In genomic region chr16:22119524-22119923, GRCm38 (mm10) we compare ENCODE assay signal across 11 mouse cellular contexts. TPM values are rescaled to one million over a fixed set of nuclear protein-coding genes. Genes with fewer than 3 reads are reported as not detected.
DNase-seq lines count a peak whose midpoint lies in the region; ATAC-seq and TF ChIP-seq lines count a peak whose summit lies in the region.
"Had no signal": no experiment of that assay in that cellular context is flagged by ENCODE, and none has a peak within 500 bp of the region (broad histone marks: within the 10 kb centered on the region; RNA-seq: fewer than 3 reads in every experiment).

No protein-coding gene starts in this region.

- H3K4me1 ChIP-seq in kidney, embryonic 16.5 days (ENCODE audit: insufficient read depth, low read length), result peaks cover 25% of the 10 kb centered on the region
- peaks cover 9% of the 10 kb centered on the region for H3K4me1 ChIP-seq in spleen, adult 2 months (ENCODE audit: control insufficient read depth, insufficient read depth, insufficient read length)
- no peaks in the 10 kb centered on the region for H3K4me1 ChIP-seq in forebrain, embryonic 15.5 days
- H3K4me1 ChIP-seq: embryonic facial prominence, embryonic 13.5 days had no signal

- H3K27me3 ChIP-seq in kidney, embryonic 16.5 days (ENCODE audit: insufficient read depth, low read length), result no peaks in the 10 kb centered on the region
- no peaks in the 10 kb centered on the region for H3K27me3 ChIP-seq in spleen, adult 2 months (ENCODE audit: control insufficient read depth, insufficient read depth, low read length)
- no peaks in the 10 kb centered on the region for H3K27me3 ChIP-seq in forebrain, embryonic 15.5 days
- H3K27me3 ChIP-seq: embryonic facial prominence, embryonic 13.5 days; stomach, embryonic 15.5 days had no signal

- H3K27ac ChIP-seq in kidney, embryonic 16.5 days (ENCODE audit: low read length), result peak overlapping the region; percentile 70
- peak overlapping the region; percentile 52 for H3K27ac ChIP-seq in spleen, adult 2 months (ENCODE audit: insufficient read depth, low read length)
- no peak overlapping the region for H3K27ac ChIP-seq in forebrain, embryonic 15.5 days (replicated peaks)
- H3K27ac ChIP-seq: embryonic facial prominence, embryonic 13.5 days; limb, embryonic 10.5 days; stomach, embryonic 15.5 days had no signal

- peak; percentile 38 for DNase-seq in adrenal gland, postnatal 14 days
- no peak for DNase-seq in adrenal gland, postnatal 4 days (ENCODE audit: low spot score in 2 of 2)
- DNase-seq in right cerebral cortex, adult 18-20 months, result peak; percentile 6
- DNase-seq in right cerebral cortex, postnatal 4 days, result no peak
- peak; percentile 33 to 54 for DNase-seq in spleen, adult 2 months (ENCODE audit: low read depth in 1 of 2, low spot score in 2 of 2)

- H3K9ac ChIP-seq in kidney, embryonic 16.5 days (replicated peaks; ENCODE audit: low read length), result no peak overlapping the region
- no peak overlapping the region for H3K9ac ChIP-seq in forebrain, embryonic 15.5 days (replicated peaks)
- H3K9ac ChIP-seq: embryonic facial prominence, embryonic 13.5 days; stomach, embryonic 15.5 days had no signal

- 0 out of 2 replicates have a peak overlapping the region, but pooled peaks have one; percentile 24 for H3K4me2 ChIP-seq in kidney, embryonic 16.5 days (replicated peaks; ENCODE audit: low read depth, low read length)
- H3K4me2 ChIP-seq in forebrain, embryonic 15.5 days (replicated peaks), result no peak overlapping the region
- H3K4me2 ChIP-seq: embryonic facial prominence, embryonic 13.5 days; stomach, embryonic 15.5 days had no signal

- peak; percentile 30; the same call in 1 of the 2 replicates for ATAC-seq in kidney, embryonic 16.5 days (ENCODE audit: low FRiP score, low TSS enrichment)
- ATAC-seq in forebrain, embryonic 15.5 days (replicated peaks), result no peak
- no peak for ATAC-seq in cerebellum, adult (ENCODE audit: insufficient number of reproducible peaks, low FRiP score, low TSS enrichment)

- H3K36me3 ChIP-seq in kidney, embryonic 16.5 days (ENCODE audit: insufficient read depth, low read length), result peaks cover 4% of the 10 kb centered on the region
- no peaks in the 10 kb centered on the region for H3K36me3 ChIP-seq in spleen, adult 2 months (ENCODE audit: control insufficient read depth, insufficient read depth, low read length)
- H3K36me3 ChIP-seq in forebrain, embryonic 15.5 days, result no peaks in the 10 kb centered on the region
- H3K36me3 ChIP-seq: stomach, embryonic 15.5 days had no signal

- no peaks in the 10 kb centered on the region for H3K9me3 ChIP-seq in kidney, embryonic 16.5 days (ENCODE audit: low read length)
- H3K9me3 ChIP-seq in forebrain, embryonic 15.5 days, result no peaks in the 10 kb centered on the region
- H3K9me3 ChIP-seq: embryonic facial prominence, embryonic 13.5 days; limb, embryonic 10.5 days; stomach, embryonic 15.5 days had no signal

- TF ChIP-seq CTCF in spleen, adult 2 months (IDR thresholded peaks at IDR 0.05; ENCODE audit: extremely low read depth, insufficient read depth, insufficient read length, insufficient replicate concordance), result no peak

- TF ChIP-seq POLR2A in spleen, adult 2 months (IDR thresholded peaks at IDR 0.05; ENCODE audit: low read depth, low read length), result no peak

- WGBS in kidney, embryonic 16.5 days, result 88% methylated on average over 15 of the region's 15 CpGs
- 12% methylated on average over 15 of the region's 15 CpGs for WGBS in spleen, adult 2 months
- 96% methylated on average over 15 of the region's 15 CpGs for WGBS in forebrain, embryonic 15.5 days

- H3K4me3 ChIP-seq in kidney, embryonic 16.5 days (ENCODE audit: low read length), result no peak overlapping the region
- peak overlapping the region; percentile 41; the same call in 1 of the 2 replicates for H3K4me3 ChIP-seq in spleen, adult 2 months (ENCODE audit: extremely low read depth, insufficient read depth, insufficient read length)
- H3K4me3 ChIP-seq in forebrain, embryonic 15.5 days, result no peak overlapping the region
- H3K4me3 ChIP-seq: embryonic facial prominence, embryonic 13.5 days; limb, embryonic 10.5 days; stomach, embryonic 15.5 days had no signal

RNA-seq across cellular contexts. Expression of gene Igf2bp2, which starts 43.6 kb away (rescaled TPM):
- 12.8 and 20.4 TPM in 2 replicates for total RNA-seq in adrenal gland, postnatal 14 days (2021)
- 10 to 100 TPM; 43.7 to 50.6 TPM for total RNA-seq in adrenal gland, postnatal 4 days (2021)
- polyA plus RNA-seq in kidney, embryonic 16.5 days (2015; fragmentation: Nextera tagmentation; extraction: Ambion mirVana), result 84.5 and 98.6 TPM in 2 replicates
- polyA plus RNA-seq in spleen, adult 2 months (2012; rRNA removed), result 0.28 and 0.63 TPM in 2 replicates
- polyA plus RNA-seq in forebrain, embryonic 15.5 days (2015; fragmentation: Nextera tagmentation; extraction: Ambion mirVana), result 25.8 and 27.5 TPM in 2 replicates

Comparison
In these comparisons a context has a peak if more than half of its experiments do, and no peak if none do; other contexts are left out.
1. DNase-seq: peak in adrenal gland, postnatal 14 days (single experiment), right cerebral cortex, adult 18-20 months (single experiment) and spleen, adult 2 months (2 of 2); none in adrenal gland, postnatal 4 days (0 of 2) and right cerebral cortex, postnatal 4 days (single experiment).
2. RNA of gene Igf2bp2, which starts 43.6 kb away (polyA plus RNA-seq): 84.5 to 98.6 TPM in kidney, embryonic 16.5 days and 25.8 to 27.5 TPM in forebrain, embryonic 15.5 days; 0.28 to 0.63 TPM in spleen, adult 2 months; every median in the first group is over 10 times any median in the second.